11 mouse cellular contexts compared by ENCODE assay signal in the genomic region with DNA sequence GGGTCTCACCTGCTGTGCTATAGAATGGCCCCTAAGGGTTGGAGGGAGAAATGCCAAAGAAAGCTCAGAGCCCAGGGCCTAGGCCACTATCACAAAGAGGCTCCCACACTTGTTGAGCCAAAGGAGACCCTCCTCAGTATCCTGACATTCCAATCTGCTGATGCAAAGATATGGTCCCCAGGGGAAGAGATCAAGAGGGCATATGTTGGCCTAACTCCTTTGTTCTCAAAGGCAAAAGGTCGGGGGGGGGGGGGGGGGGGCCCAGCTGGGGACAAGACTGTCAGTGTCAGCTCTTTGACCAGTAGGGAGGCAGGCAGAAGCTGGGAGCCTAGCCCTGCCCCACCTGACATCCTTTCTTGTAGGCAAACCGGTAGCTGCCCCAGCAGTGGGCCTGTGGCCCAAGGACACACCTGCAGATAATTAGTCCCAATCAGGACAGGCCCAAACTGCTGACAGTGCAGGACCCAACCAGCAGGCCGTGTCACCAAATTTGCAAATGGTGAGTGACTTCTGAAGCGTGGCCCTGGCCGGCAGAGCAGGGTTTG.
DNase-seq lines count a peak whose midpoint lies in the region; ATAC-seq lines count a peak whose summit lies in the region.
"Had no signal": no experiment of that assay in that cellular context is flagged by ENCODE, and none has a peak within 500 bp of the region (broad histone marks: within the 10 kb centered on the region; RNA-seq: fewer than 3 reads in every experiment).

No protein-coding gene starts in this region.

- no peak for ATAC-seq in erythroblast, adult 5-6 weeks (replicated peaks; ENCODE audit: low FRiP score, poor library complexity, severe bottlenecking)
- ATAC-seq: intestine, postnatal 0 days had no signal

- peak; percentile 87 for DNase-seq in A20 (ENCODE audit: low read depth, low spot score)
- DNase-seq in ES-CJ7 (ENCODE audit: low read depth, low spot score) = peak; percentile 8
- DNase-seq in forelimb bud, embryonic 11.5 days (ENCODE audit: low read depth, low spot score) = peak; percentile 25
- DNase-seq in kidney, postnatal 25 days = peak; percentile 70 to 86
- no peak for DNase-seq in right cerebral cortex, adult 18-20 months
- DNase-seq in adrenal gland, adult 18-20 months (ENCODE audit: low spot score in 2 of 2) = no peak
- DNase-seq: cerebellum, postnatal 10 days; heart, adult 11 months; thymus, postnatal 4 days had no signal

Comparison
In these comparisons a context has a peak if more than half of its experiments do, and no peak if none do; other contexts are left out.
1. DNase-seq: peak in A20 (single experiment), ES-CJ7 (single experiment), forelimb bud, embryonic 11.5 days (single experiment) and kidney, postnatal 25 days (2 of 2); none in right cerebral cortex, adult 18-20 months (single experiment) and adrenal gland, adult 18-20 months (0 of 2).